Mouse (Mus musculus) duodenum, adult 2 months (tissue): ENCODE results near the gene Atp8b3. TPM values are rescaled to one million over a fixed set of nuclear protein-coding genes. Genes with fewer than 3 reads are reported as not detected.

Experiments
- polyA plus RNA-seq: library from polyadenylated mRNA; depleted of rRNA; stranded (reverse); fragments of >200 nt; gene quantifications from 2 replicates; pipeline ENCODE4 v1.2.3, GENCODE M21; 2012; ENCODE audit warnings: low replicate concordance; rRNA removed

Gene Atp8b3
- polyA plus RNA-seq = 0.02 TPM in 1 of 2 replicates, not detected in the other

DNA sequence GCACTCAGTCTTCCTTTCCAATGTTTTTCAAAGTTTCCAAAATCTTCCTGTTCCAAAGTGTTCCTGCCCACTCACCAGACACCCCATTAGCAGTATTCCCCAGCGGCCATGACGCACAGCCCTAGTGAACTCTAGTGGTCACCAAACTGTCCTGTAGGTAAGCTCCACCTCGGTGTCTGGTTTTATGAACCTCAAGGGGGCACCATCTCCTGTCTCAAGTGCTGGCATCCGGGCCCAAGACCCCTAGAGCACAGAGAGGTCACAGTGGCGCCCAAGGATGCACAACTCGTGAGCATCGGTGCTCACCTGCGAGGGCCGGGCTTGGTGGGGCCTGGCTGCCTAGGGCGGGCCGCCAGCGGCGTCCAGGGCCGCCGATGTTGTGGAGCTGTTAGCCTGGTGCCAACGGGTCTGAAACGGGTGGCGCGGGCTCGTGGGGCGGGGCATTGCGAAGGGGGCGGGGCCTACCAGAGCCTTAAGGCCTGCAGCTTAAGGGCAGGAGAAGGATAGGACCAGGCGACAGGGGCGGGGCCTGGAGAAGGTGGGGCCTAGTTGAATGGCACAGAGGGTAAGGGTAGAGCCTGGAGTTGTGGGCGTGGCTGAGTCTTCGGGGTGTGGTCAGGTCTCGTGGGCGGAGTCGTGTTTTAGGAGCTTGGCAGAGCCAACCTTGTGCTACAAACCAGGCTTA is at the start of gene Atp8b3:
Gene Atp8b3 (minus strand): TSS at position 415 of the 685 bp plus-strand sequence.

DNA sequence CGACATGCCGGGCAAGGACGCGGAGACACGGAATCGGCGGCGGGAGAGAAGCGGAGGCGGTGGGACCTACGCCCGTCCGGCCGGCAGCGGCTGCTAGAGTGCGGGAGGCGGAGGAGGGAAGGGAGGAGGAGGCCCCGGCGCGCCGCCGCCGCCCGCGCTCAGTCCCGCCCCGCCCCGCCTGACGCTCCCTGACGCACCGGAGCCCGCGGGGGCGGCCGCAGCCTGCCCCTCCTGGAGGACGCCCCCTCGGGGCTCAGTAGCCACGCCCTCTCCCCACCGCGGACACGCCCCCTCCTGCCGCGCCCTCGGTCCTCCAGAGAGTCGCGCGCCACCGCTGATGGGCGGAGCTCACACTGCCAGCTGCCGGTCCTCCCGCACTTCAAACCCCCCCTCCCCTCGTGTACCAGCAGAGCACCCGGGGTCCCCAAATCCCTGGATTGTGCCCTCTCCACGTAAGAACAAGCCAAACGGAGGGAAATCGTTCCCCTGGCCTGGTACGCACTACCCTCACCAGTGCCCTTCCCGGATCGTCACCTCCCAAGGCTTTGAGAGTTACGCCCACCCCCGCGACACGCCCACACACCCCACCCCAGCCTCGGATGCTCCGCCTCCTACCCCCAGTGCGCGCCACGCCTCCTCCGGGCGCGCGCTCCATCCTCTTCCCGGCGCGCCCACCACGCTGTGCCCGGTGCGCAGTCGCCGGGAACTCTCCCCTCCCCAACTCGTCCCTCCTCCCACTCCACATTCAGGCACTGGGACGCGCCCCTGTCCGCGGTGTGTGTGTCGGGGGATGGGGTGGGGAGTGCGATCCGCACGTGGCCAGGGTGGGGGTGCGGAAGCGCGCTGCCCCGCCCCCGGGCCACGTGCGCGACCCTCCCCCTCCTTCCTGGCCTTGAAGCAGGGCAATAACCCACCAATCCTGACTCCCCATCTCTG is 38.5 kb upstream of the Atp8b3 start, which contains the start of gene Klf16:
Gene Klf16 (minus strand): TSS at position 127 of the 936 bp plus-strand sequence.

DNA sequence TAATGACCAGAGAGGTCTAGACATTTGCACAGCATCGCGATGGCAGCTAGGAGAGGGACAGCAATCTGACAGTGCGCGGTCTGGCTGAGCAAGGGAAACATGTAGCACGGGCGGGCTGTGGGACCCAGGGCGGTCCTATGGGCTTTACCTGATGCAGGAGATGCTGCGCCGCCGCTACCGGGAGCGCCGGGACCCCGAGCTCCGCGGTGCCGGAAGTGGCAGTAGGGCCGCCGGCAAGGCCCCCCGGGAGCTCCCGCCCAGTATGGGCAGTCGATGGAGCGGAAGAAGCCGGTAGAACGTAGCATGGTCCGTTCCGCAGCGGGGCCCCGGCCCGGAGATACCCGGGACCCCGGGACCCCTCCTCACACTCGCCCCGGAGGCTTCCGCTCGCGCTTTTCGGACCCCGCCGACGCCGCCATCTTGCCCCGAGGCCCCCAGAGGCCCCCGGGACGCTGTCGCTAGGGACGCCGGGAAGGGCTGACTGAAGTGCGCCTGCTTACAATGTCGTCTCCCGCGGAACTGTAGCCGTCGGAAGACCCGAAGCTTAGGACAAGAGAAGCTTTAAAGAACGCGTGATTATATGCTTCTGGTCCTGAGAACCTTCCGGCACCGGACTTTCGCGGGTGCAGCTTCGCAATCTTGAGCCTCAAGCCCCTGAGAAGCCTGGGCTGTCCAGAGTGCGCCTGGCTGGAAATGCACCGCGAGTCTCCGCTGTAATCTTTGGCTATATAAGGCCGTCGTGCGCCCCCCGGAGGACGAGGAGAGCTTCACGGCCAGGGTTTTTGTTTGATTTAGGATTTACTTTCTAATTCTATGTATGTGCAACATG is 22.4 kb upstream of the Atp8b3 start, which contains the start of gene Rexo1:
Gene Rexo1 (minus strand): TSS at position 445 of the 829 bp plus-strand sequence.

DNA sequence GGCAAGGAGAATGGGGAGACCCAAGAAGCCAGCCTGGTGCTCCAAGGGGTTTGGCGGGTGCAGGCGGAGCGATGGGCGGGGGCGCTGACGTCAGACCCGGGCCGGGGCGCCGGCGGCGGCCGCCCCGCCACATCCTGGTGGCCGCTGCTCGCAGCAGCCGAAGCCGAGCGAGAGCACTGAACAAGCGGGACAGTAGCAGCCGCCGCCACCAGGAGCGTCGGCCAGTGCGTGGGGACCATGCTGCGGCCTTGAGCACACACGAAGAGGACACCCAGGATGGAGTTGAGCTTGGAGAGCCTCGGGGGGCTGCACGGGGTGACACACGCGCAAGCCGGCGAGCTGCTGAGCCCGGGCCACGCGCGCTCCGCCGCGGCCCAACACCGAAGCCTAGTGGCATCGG is 44.2 kb downstream of the Atp8b3 start, which contains the start of gene Onecut3:
Gene Onecut3 (plus strand): TSS at position 104 of the 400 bp plus-strand sequence.

Other genes starting within 250 kb of the Atp8b3 start
- gene Rps15, start 246.7 kb downstream of the Atp8b3 start, polyA plus RNA-seq = 739 and 1,199 TPM in 2 replicates
- gene Apc2, start 243.1 kb downstream of the Atp8b3 start, polyA plus RNA-seq = 0.88 and 1.1 TPM in 2 replicates
- gene 2310011J03Rik, start 218.6 kb downstream of the Atp8b3 start, polyA plus RNA-seq = 52.1 and 92.1 TPM in 2 replicates
- gene Pcsk4, start 209.6 kb downstream of the Atp8b3 start, polyA plus RNA-seq = 37.6 and 47.6 TPM in 2 replicates
- gene Reep6, start 209.2 kb downstream of the Atp8b3 start, polyA plus RNA-seq = 257 and 279 TPM in 2 replicates
- 113 and 171 TPM in 2 replicates for gene Adamtsl5, start 190.7 kb downstream of the Atp8b3 start, polyA plus RNA-seq
- gene Plk5, start 182.7 kb downstream of the Atp8b3 start, polyA plus RNA-seq = 2.4 and 7.5 TPM in 2 replicates
- 13.6 and 24.5 TPM in 2 replicates for gene Mex3d, start 151.5 kb downstream of the Atp8b3 start, polyA plus RNA-seq
- gene Mbd3, start 139.6 kb downstream of the Atp8b3 start, polyA plus RNA-seq = 76.6 and 89.3 TPM in 2 replicates
- 2,686 and 4,056 TPM in 2 replicates for gene Uqcr11, start 132.3 kb downstream of the Atp8b3 start, polyA plus RNA-seq
- gene Tcf3, start 105.5 kb downstream of the Atp8b3 start, polyA plus RNA-seq = 95.5 and 98.0 TPM in 2 replicates
- 0.26 and 4.2 TPM in 2 replicates for gene Onecut3, start 44.3 kb downstream of the Atp8b3 start, polyA plus RNA-seq
- 50.2 and 62.3 TPM in 2 replicates for gene Rexo1, start 22.4 kb upstream of the Atp8b3 start, polyA plus RNA-seq
- 22.7 and 36.3 TPM in 2 replicates for gene Klf16, start 38.2 kb upstream of the Atp8b3 start, polyA plus RNA-seq
- gene Abhd17a, start 51.2 kb upstream of the Atp8b3 start, polyA plus RNA-seq = 502 and 1,087 TPM in 2 replicates
- 164 and 176 TPM in 2 replicates for gene Scamp4, start 63.7 kb upstream of the Atp8b3 start, polyA plus RNA-seq
- gene Adat3, start 63.8 kb upstream of the Atp8b3 start, polyA plus RNA-seq = 23.9 and 33.1 TPM in 2 replicates
- gene Gm49322, start 66.9 kb upstream of the Atp8b3 start, polyA plus RNA-seq = 1.7 and 2.4 TPM in 2 replicates
- 194 and 256 TPM in 2 replicates for gene Csnk1g2, start 83.7 kb upstream of the Atp8b3 start, polyA plus RNA-seq
- gene Btbd2, start 117.9 kb upstream of the Atp8b3 start, polyA plus RNA-seq = 70.9 and 83.2 TPM in 2 replicates
- 147 TPM in 2 replicates for gene Mknk2, start 139.0 kb upstream of the Atp8b3 start, polyA plus RNA-seq
- 28.1 and 37.8 TPM in 2 replicates for gene Mob3a, start 162.9 kb upstream of the Atp8b3 start, polyA plus RNA-seq
- gene Izumo4, start 163.1 kb upstream of the Atp8b3 start, polyA plus RNA-seq = 20.8 and 44.8 TPM in 2 replicates
- 80.7 and 89.3 TPM in 2 replicates for gene Ap3d1, start 203.1 kb upstream of the Atp8b3 start, polyA plus RNA-seq
- 53.5 and 58.4 TPM in 2 replicates for gene Dot1l, start 216.1 kb upstream of the Atp8b3 start, polyA plus RNA-seq